ENCODE assay signal across 10 mouse cellular contexts in the genomic region with DNA sequence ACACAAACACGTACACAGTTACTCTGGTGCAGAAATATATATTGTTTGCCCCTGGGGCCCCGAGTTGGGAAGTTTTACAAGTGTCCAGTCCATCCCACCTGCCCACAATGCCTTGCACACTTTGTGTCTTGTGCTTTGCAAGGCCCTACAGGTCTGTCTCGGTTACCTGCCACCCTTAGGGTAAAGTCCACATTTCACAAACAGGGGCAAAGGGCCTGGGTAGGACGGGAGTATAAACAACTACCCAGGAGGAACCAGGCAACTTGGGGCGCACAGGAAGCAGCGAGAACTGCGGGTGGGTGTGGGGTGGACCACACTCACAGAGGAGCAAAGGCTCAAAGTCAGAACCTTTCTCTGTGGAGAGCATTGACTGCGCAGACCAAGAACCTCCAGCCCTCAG. TPM values are rescaled to one million over a fixed set of nuclear protein-coding genes. Genes with fewer than 3 reads are reported as not detected.
DNase-seq lines count a peak whose midpoint lies in the region; ATAC-seq and TF ChIP-seq lines count a peak whose summit lies in the region.
"Had no signal": no experiment of that assay in that cellular context is flagged by ENCODE, and none has a peak within 500 bp of the region (broad histone marks: within the 10 kb centered on the region; RNA-seq: fewer than 3 reads in every experiment).

No protein-coding gene starts in this region.

- 0 out of 2 replicates have a peak overlapping the region, but pooled peaks have one; percentile 12 for H3K9ac ChIP-seq in heart, embryonic 11.5 days (ENCODE audit: low read depth, low read length)
- H3K9ac ChIP-seq in kidney, postnatal 0 days (ENCODE audit: low read depth, low read length): no peak overlapping the region

- H3K4me3 ChIP-seq in heart, embryonic 11.5 days (ENCODE audit: low read depth, low read length): no peak overlapping the region
- peak overlapping the region; percentile 71 for H3K4me3 ChIP-seq in embryonic facial prominence, embryonic 10.5 days
- no peak overlapping the region; the same call in 1 of the 2 replicates for H3K4me3 ChIP-seq in kidney, postnatal 0 days (replicated peaks; ENCODE audit: low read depth, low read length)
- H3K4me3 ChIP-seq in myocyte: peak overlapping the region; percentile 62
- H3K4me3 ChIP-seq in forebrain, embryonic 10.5 days: no peak overlapping the region

- DNase-seq in heart, postnatal 10 days: no peak
- DNase-seq in embryonic facial prominence, embryonic 10.5 days (ENCODE audit: low spot score): peak; percentile 19
- no peak for DNase-seq in kidney, postnatal 0 days (ENCODE audit: low spot score)
- DNase-seq in forebrain, embryonic 10.5 days (ENCODE audit: extremely low spot score, low spot score): no peak
- no peak for DNase-seq in B cell, adult 2 months
- DNase-seq: cerebellum, adult 11-12 months; gastrocnemius, postnatal 10 days had no signal

- peak overlapping the region; percentile 41 for H3K4me2 ChIP-seq in heart, embryonic 11.5 days
- peak overlapping the region; percentile 99 for H3K4me2 ChIP-seq in kidney, postnatal 0 days (ENCODE audit: low read length)
- H3K4me2 ChIP-seq in myocyte (ENCODE audit: low read depth): peak overlapping the region; percentile 86

- intact Hi-C loops in heart, postnatal 10 days (cut with DNase I): no loop called here

- TF ChIP-seq CTCF in kidney, postnatal 0 days (IDR thresholded peaks at IDR 0.05; ENCODE audit: low read depth): no peak

- TF ChIP-seq POLR2A in myocyte (IDR thresholded peaks at IDR 0.05; ENCODE audit: insufficient read length, low read depth): no peak

- no peaks in the 10 kb centered on the region for H3K9me3 ChIP-seq in heart, embryonic 11.5 days (replicated peaks; ENCODE audit: control insufficient read depth, low read length)
- no peaks in the 10 kb centered on the region for H3K9me3 ChIP-seq in embryonic facial prominence, embryonic 10.5 days
- H3K9me3 ChIP-seq in kidney, postnatal 0 days (replicated peaks; ENCODE audit: low read length): no peaks in the 10 kb centered on the region
- H3K9me3 ChIP-seq in forebrain, embryonic 10.5 days: no peaks in the 10 kb centered on the region

- H3K4me1 ChIP-seq in heart, embryonic 11.5 days (ENCODE audit: control insufficient read depth, insufficient read depth, low read length): peaks cover 17% of the 10 kb centered on the region
- peaks cover 63% of the 10 kb centered on the region for H3K4me1 ChIP-seq in embryonic facial prominence, embryonic 10.5 days
- H3K4me1 ChIP-seq in kidney, postnatal 0 days (replicated peaks; ENCODE audit: insufficient read depth, low read length): peaks cover 3% of the 10 kb centered on the region; the same call in 1 of the 2 replicates
- peaks cover 56% of the 10 kb centered on the region for H3K4me1 ChIP-seq in forebrain, embryonic 10.5 days

- H3K27me3 ChIP-seq in heart, embryonic 11.5 days (ENCODE audit: control insufficient read depth, insufficient read depth, low read length): peaks cover 30% of the 10 kb centered on the region
- peaks cover 68% of the 10 kb centered on the region for H3K27me3 ChIP-seq in embryonic facial prominence, embryonic 10.5 days (replicated peaks; ENCODE audit: low read depth, poor library complexity, severe bottlenecking)
- H3K27me3 ChIP-seq in kidney, postnatal 0 days (ENCODE audit: insufficient read depth, low read length): no peaks in the 10 kb centered on the region
- no peaks in the 10 kb centered on the region for H3K27me3 ChIP-seq in myocyte (ENCODE audit: control insufficient read depth, insufficient read depth, insufficient read length)
- H3K27me3 ChIP-seq in forebrain, embryonic 10.5 days (ENCODE audit: poor library complexity, severe bottlenecking): peaks cover 75% of the 10 kb centered on the region

- no peaks in the 10 kb centered on the region for H3K36me3 ChIP-seq in heart, embryonic 11.5 days (ENCODE audit: control insufficient read depth, insufficient read depth, low read length)
- H3K36me3 ChIP-seq in embryonic facial prominence, embryonic 10.5 days (replicated peaks): no peaks in the 10 kb centered on the region
- no peaks in the 10 kb centered on the region for H3K36me3 ChIP-seq in kidney, postnatal 0 days (ENCODE audit: insufficient read depth, low read length)
- no peaks in the 10 kb centered on the region for H3K36me3 ChIP-seq in myocyte (ENCODE audit: control insufficient read depth, insufficient read depth)
- no peaks in the 10 kb centered on the region for H3K36me3 ChIP-seq in forebrain, embryonic 10.5 days (replicated peaks)

- H3K79me2 ChIP-seq in myocyte (ENCODE audit: control insufficient read depth, insufficient read depth): peaks cover 3% of the 10 kb centered on the region

- peak overlapping the region; percentile 58 for H3K27ac ChIP-seq in heart, embryonic 11.5 days (ENCODE audit: low read depth, low read length)
- H3K27ac ChIP-seq in embryonic facial prominence, embryonic 10.5 days (replicated peaks): peak overlapping the region; percentile 26; the same call in 1 of the 2 replicates
- peak overlapping the region; percentile 95 for H3K27ac ChIP-seq in kidney, postnatal 0 days
- H3K27ac ChIP-seq in forebrain, embryonic 10.5 days: no peak overlapping the region

- no peak for ATAC-seq in heart, embryonic 11.5 days (replicated peaks; ENCODE audit: insufficient number of reproducible peaks, low FRiP score, low TSS enrichment)
- ATAC-seq in kidney, postnatal 0 days (replicated peaks; ENCODE audit: low FRiP score, low read depth): peak; percentile 31
- ATAC-seq in megakaryocyte progenitor cell, adult 5-6 weeks (replicated peaks; ENCODE audit: poor library complexity): no peak

- WGBS in heart, embryonic 11.5 days (ENCODE audit: insufficient replicate concordance): 51% methylated on average over 8 of the region's 8 CpGs
- WGBS in embryonic facial prominence, embryonic 10.5 days: 39% methylated on average over 8 of the region's 8 CpGs
- WGBS in kidney, postnatal 0 days: 49% methylated on average over 8 of the region's 8 CpGs
- WGBS in forebrain, embryonic 10.5 days: 48% methylated on average over 8 of the region's 8 CpGs

- H3ac ChIP-seq in myocyte (ENCODE audit: control insufficient read depth, insufficient read length): no peak overlapping the region

TF ChIP-seq in myocyte, 11 proteins besides CTCF, POLR2A, EP300 and RAD21 (continues in another document):
- no peak for TF ChIP-seq MAX (IDR thresholded peaks at IDR 0.05; ENCODE audit: low read depth)

RNA-seq across cellular contexts. Expression of gene Erbb3, which starts 1.8 kb away (rescaled TPM):
- 5.8 and 9.1 TPM in 2 replicates for polyA plus RNA-seq in heart, embryonic 11.5 days (2014; fragmentation: Nextera tagmentation; extraction: Ambion mirVana)
- total RNA-seq in heart, postnatal 10 days (2021): 1 to 10 TPM; 7.7 to 8.6 TPM
- 11.9 and 12.2 TPM in 2 replicates for polyA plus RNA-seq in embryonic facial prominence, embryonic 10.5 days (2016; fragmentation: Nextera tagmentation; extraction: Ambion mirVana)
- polyA plus RNA-seq in kidney, postnatal 0 days (2015; fragmentation: Nextera tagmentation; extraction: Ambion mirVana): 9.6 and 10.2 TPM in 2 replicates
- polyA plus RNA-seq in myocyte (2012; fragmentation: generic; extraction: Trizol): 23.3 TPM
- polyA plus RNA-seq in forebrain, embryonic 10.5 days (2016; fragmentation: Nextera tagmentation; extraction: Ambion mirVana): 3.0 and 3.1 TPM in 2 replicates
- 2.1 and 2.9 TPM in 2 replicates for total RNA-seq in megakaryocyte progenitor cell, adult 5-6 weeks (2015)
- total RNA-seq in megakaryocyte progenitor cell, adult 5-6 weeks (2017): 1.7 and 2.1 TPM in 2 replicates

RNA-seq across cellular contexts. Expression of gene Pa2g4, which starts 21.9 kb away (rescaled TPM):
- 162 and 163 TPM in 2 replicates for polyA plus RNA-seq in heart, embryonic 11.5 days (2014; fragmentation: Nextera tagmentation; extraction: Ambion mirVana)
- total RNA-seq in heart, postnatal 10 days (2021): 10 to 100 TPM; 60.0 to 64.4 TPM
- polyA plus RNA-seq in embryonic facial prominence, embryonic 10.5 days (2016; fragmentation: Nextera tagmentation; extraction: Ambion mirVana): 274 and 287 TPM in 2 replicates
- 124 and 132 TPM in 2 replicates for polyA plus RNA-seq in kidney, postnatal 0 days (2015; fragmentation: Nextera tagmentation; extraction: Ambion mirVana)
- polyA plus RNA-seq in myocyte (2012; fragmentation: generic; extraction: Trizol): 127 TPM
- polyA plus RNA-seq in forebrain, embryonic 10.5 days (2016; fragmentation: Nextera tagmentation; extraction: Ambion mirVana): 298 and 302 TPM in 2 replicates
- 504 and 526 TPM in 2 replicates for total RNA-seq in megakaryocyte progenitor cell, adult 5-6 weeks (2015)
- 351 and 437 TPM in 2 replicates for total RNA-seq in megakaryocyte progenitor cell, adult 5-6 weeks (2017)

RNA-seq across cellular contexts. Expression of gene Rpl41, which starts 38.6 kb away (rescaled TPM):
- polyA plus RNA-seq in heart, embryonic 11.5 days (2014; fragmentation: Nextera tagmentation; extraction: Ambion mirVana): 2,515 and 2,664 TPM in 2 replicates
- 1,000 to 10,000 TPM; 2,064 to 2,152 TPM for total RNA-seq in heart, postnatal 10 days (2021)
- 3,494 and 3,561 TPM in 2 replicates for polyA plus RNA-seq in embryonic facial prominence, embryonic 10.5 days (2016; fragmentation: Nextera tagmentation; extraction: Ambion mirVana)
- 3,897 and 4,536 TPM in 2 replicates for polyA plus RNA-seq in kidney, postnatal 0 days (2015; fragmentation: Nextera tagmentation; extraction: Ambion mirVana)
- polyA plus RNA-seq in myocyte (2012; fragmentation: generic; extraction: Trizol): 12,553 TPM
- 3,608 and 3,665 TPM in 2 replicates for polyA plus RNA-seq in forebrain, embryonic 10.5 days (2016; fragmentation: Nextera tagmentation; extraction: Ambion mirVana)
- total RNA-seq in megakaryocyte progenitor cell, adult 5-6 weeks (2015): 3,654 and 3,864 TPM in 2 replicates
- total RNA-seq in megakaryocyte progenitor cell, adult 5-6 weeks (2017): 3,114 and 3,805 TPM in 2 replicates

RNA-seq across cellular contexts. Expression of gene Rps26, which starts 38.9 kb away (rescaled TPM):
- 551 and 604 TPM in 2 replicates for polyA plus RNA-seq in heart, embryonic 11.5 days (2014; fragmentation: Nextera tagmentation; extraction: Ambion mirVana)
- 100 to 1,000 TPM; 395 TPM for total RNA-seq in heart, postnatal 10 days (2021)
- 566 and 582 TPM in 2 replicates for polyA plus RNA-seq in embryonic facial prominence, embryonic 10.5 days (2016; fragmentation: Nextera tagmentation; extraction: Ambion mirVana)
- 836 and 985 TPM in 2 replicates for polyA plus RNA-seq in kidney, postnatal 0 days (2015; fragmentation: Nextera tagmentation; extraction: Ambion mirVana)
- polyA plus RNA-seq in myocyte (2012; fragmentation: generic; extraction: Trizol): 1,658 TPM
- polyA plus RNA-seq in forebrain, embryonic 10.5 days (2016; fragmentation: Nextera tagmentation; extraction: Ambion mirVana): 574 and 577 TPM in 2 replicates
- total RNA-seq in megakaryocyte progenitor cell, adult 5-6 weeks (2015): 2,069 and 2,075 TPM in 2 replicates
- total RNA-seq in megakaryocyte progenitor cell, adult 5-6 weeks (2017): 838 and 883 TPM in 2 replicates

RNA-seq across cellular contexts. Expression of gene Zc3h10, which starts 40.1 kb away (rescaled TPM):
- 7.7 and 8.0 TPM in 2 replicates for polyA plus RNA-seq in heart, embryonic 11.5 days (2014; fragmentation: Nextera tagmentation; extraction: Ambion mirVana)
- total RNA-seq in heart, postnatal 10 days (2021): 10 to 100 TPM in 1 of 2 experiments, 1 to 10 TPM in 1; 9.8 to 10.1 TPM
- 15.9 and 17.4 TPM in 2 replicates for polyA plus RNA-seq in embryonic facial prominence, embryonic 10.5 days (2016; fragmentation: Nextera tagmentation; extraction: Ambion mirVana)
- polyA plus RNA-seq in kidney, postnatal 0 days (2015; fragmentation: Nextera tagmentation; extraction: Ambion mirVana): 13.7 and 16.9 TPM in 2 replicates
- polyA plus RNA-seq in myocyte (2012; fragmentation: generic; extraction: Trizol): 13.8 TPM
- 11.8 and 14.0 TPM in 2 replicates for polyA plus RNA-seq in forebrain, embryonic 10.5 days (2016; fragmentation: Nextera tagmentation; extraction: Ambion mirVana)
- 5.9 and 6.7 TPM in 2 replicates for total RNA-seq in megakaryocyte progenitor cell, adult 5-6 weeks (2015)
- 10.2 and 13.3 TPM in 2 replicates for total RNA-seq in megakaryocyte progenitor cell, adult 5-6 weeks (2017)

Comparison
In these comparisons a context has a peak if more than half of its experiments do, and no peak if none do; other contexts are left out.
1. H3K4me2 ChIP-seq: peak in every context shown above with its lines; median percentile 99 in kidney, postnatal 0 days; 86 in myocyte; 41 in heart, embryonic 11.5 days.
2. H3K4me3 ChIP-seq: peak in embryonic facial prominence, embryonic 10.5 days (single experiment) and myocyte (single experiment); none in heart, embryonic 11.5 days (single experiment), kidney, postnatal 0 days (single experiment) and forebrain, embryonic 10.5 days (single experiment).